Mouse (Mus musculus): Measurements from ENCODE around the gene Il17rc. TPM values are rescaled to one million over a fixed set of nuclear protein-coding genes. Genes with fewer than 3 reads are reported as not detected.

Gene Il17rc
- total RNA-seq, 2 experiments from 2014 or later, result not detected

Other genes starting within 250 kb of the Il17rc start
- gene Mtmr14, start 233.6 kb upstream of the Il17rc start, total RNA-seq (2015), result 22.7 and 24.3 TPM in 2 replicates
- gene Mtmr14, start 233.6 kb upstream of the Il17rc start, total RNA-seq (2017), result 39.7 and 55.8 TPM in 2 replicates
- 0.49 TPM in 1 of 2 replicates, not detected in the other for gene Cpne9, start 189.1 kb upstream of the Il17rc start, total RNA-seq (2015)
- gene Cpne9, start 189.1 kb upstream of the Il17rc start, total RNA-seq (2017), result not detected in 2 replicates
- 33.9 and 34.7 TPM in 2 replicates for gene Brpf1, start 164.3 kb upstream of the Il17rc start, total RNA-seq (2015)
- gene Brpf1, start 164.3 kb upstream of the Il17rc start, total RNA-seq (2017), result 36.6 and 39.0 TPM in 2 replicates
- 12.7 and 13.4 TPM in 2 replicates for gene Ogg1, start 144.5 kb upstream of the Il17rc start, total RNA-seq (2015)
- 4.1 and 9.7 TPM in 2 replicates for gene Ogg1, start 144.5 kb upstream of the Il17rc start, total RNA-seq (2017)
- gene Camk1, start 127.4 kb upstream of the Il17rc start, total RNA-seq (2015), result 10.2 and 15.2 TPM in 2 replicates
- 16.6 and 24.3 TPM in 2 replicates for gene Camk1, start 127.4 kb upstream of the Il17rc start, total RNA-seq (2017)
- 23.0 and 24.5 TPM in 2 replicates for gene Tada3, start 93.5 kb upstream of the Il17rc start, total RNA-seq (2015)
- 11.9 and 13.9 TPM in 2 replicates for gene Tada3, start 93.5 kb upstream of the Il17rc start, total RNA-seq (2017)
- 171 and 208 TPM in 2 replicates for gene Arpc4, start 93.3 kb upstream of the Il17rc start, total RNA-seq (2015)
- gene Arpc4, start 93.3 kb upstream of the Il17rc start, total RNA-seq (2017), result 306 and 331 TPM in 2 replicates
- 2.5 and 4.3 TPM in 2 replicates for gene Ttll3, start 82.2 kb upstream of the Il17rc start, total RNA-seq (2015)
- gene Ttll3, start 82.2 kb upstream of the Il17rc start, total RNA-seq (2017), result 2.0 and 2.9 TPM in 2 replicates
- gene Rpusd3, start 52.1 kb upstream of the Il17rc start, total RNA-seq (2015), result 3.5 and 5.7 TPM in 2 replicates
- 9.2 and 11.8 TPM in 2 replicates for gene Rpusd3, start 52.1 kb upstream of the Il17rc start, total RNA-seq (2017)
- not detected in 2 replicates for gene Cidec, start 35.7 kb upstream of the Il17rc start, total RNA-seq (2015)
- gene Cidec, start 35.7 kb upstream of the Il17rc start, total RNA-seq (2017), result not detected in 2 replicates
- gene Jagn1, start 28.9 kb upstream of the Il17rc start, total RNA-seq (2015), result 76.3 and 85.0 TPM in 2 replicates
- gene Jagn1, start 28.9 kb upstream of the Il17rc start, total RNA-seq (2017), result 21.7 and 28.0 TPM in 2 replicates
- gene Il17re, start 12.9 kb upstream of the Il17rc start, total RNA-seq (2015), result 0.44 and 1.2 TPM in 2 replicates
- gene Il17re, start 12.9 kb upstream of the Il17rc start, total RNA-seq (2017), result 0.21 and 0.34 TPM in 2 replicates
- gene Creld1, start 11.9 kb downstream of the Il17rc start, total RNA-seq (2015), result 5.9 and 6.1 TPM in 2 replicates
- gene Creld1, start 11.9 kb downstream of the Il17rc start, total RNA-seq (2017), result 4.7 and 6.6 TPM in 2 replicates
- gene Prrt3, start 30.5 kb downstream of the Il17rc start, total RNA-seq (2015), result not detected in 2 replicates
- gene Prrt3, start 30.5 kb downstream of the Il17rc start, total RNA-seq (2017), result not detected in 2 replicates
- 60.4 and 64.5 TPM in 2 replicates for gene Emc3, start 60.2 kb downstream of the Il17rc start, total RNA-seq (2015)
- 31.7 and 34.5 TPM in 2 replicates for gene Emc3, start 60.2 kb downstream of the Il17rc start, total RNA-seq (2017)
- 24.0 and 24.3 TPM in 2 replicates for gene Fancd2, start 60.3 kb downstream of the Il17rc start, total RNA-seq (2015)
- gene Fancd2, start 60.3 kb downstream of the Il17rc start, total RNA-seq (2017), result 26.6 and 27.4 TPM in 2 replicates
- gene Fancd2os, start 129.3 kb downstream of the Il17rc start, total RNA-seq (2015), result not detected in 2 replicates
- not detected in 2 replicates for gene Fancd2os, start 129.3 kb downstream of the Il17rc start, total RNA-seq (2017)
- gene Brk1, start 133.3 kb downstream of the Il17rc start, total RNA-seq (2015), result 237 and 246 TPM in 2 replicates
- 117 and 131 TPM in 2 replicates for gene Brk1, start 133.3 kb downstream of the Il17rc start, total RNA-seq (2017)
- 14.1 and 22.7 TPM in 2 replicates for gene Vhl, start 152.5 kb downstream of the Il17rc start, total RNA-seq (2015)
- 10.8 and 12.2 TPM in 2 replicates for gene Vhl, start 152.5 kb downstream of the Il17rc start, total RNA-seq (2017)
- 4.9 and 10.8 TPM in 2 replicates for gene Irak2, start 167.0 kb downstream of the Il17rc start, total RNA-seq (2015)
- 20.9 and 30.4 TPM in 2 replicates for gene Irak2, start 167.0 kb downstream of the Il17rc start, total RNA-seq (2017)
- 21.3 and 24.4 TPM in 2 replicates for gene Tatdn2, start 225.6 kb downstream of the Il17rc start, total RNA-seq (2015)
- 108 and 112 TPM in 2 replicates for gene Tatdn2, start 225.6 kb downstream of the Il17rc start, total RNA-seq (2017)
- 0.32 TPM in 1 of 2 replicates, not detected in the other for gene Ghrl, start 248.5 kb downstream of the Il17rc start, total RNA-seq (2015)
- gene Ghrl, start 248.5 kb downstream of the Il17rc start, total RNA-seq (2017), result 0.17 and 2.2 TPM in 2 replicates